Mouse (Mus musculus) c-Kit-positive CD71-positive TER-119-negative erythroid progenitor cells, embryonic 14.5 days (primary cell): ENCODE measurements around the gene Zfp36l2.

Experiments used
- DNase-seq: peaks from one replicate; pipeline ENCODE4 v3.0.0-alpha.2; 2013; ENCODE audit warnings: low read depth

Zfp36l2 gene

GRCm38 (mm10) chr17:84152206-84152975, 35.4 kb downstream of the Zfp36l2 start:
- DNase-seq = no peak

GRCm38 (mm10) chr17:84151306-84151705, 36.4 kb downstream of the Zfp36l2 start:
- DNase-seq = no peak

- DNase-seq = no peak
Measured at GRCm38 (mm10) chr17:84150291-84150690, 37.5 kb downstream of the Zfp36l2 start.

- DNase-seq = no peak
Measured at GRCm38 (mm10) chr17:84149566-84149965, 38.2 kb downstream of the Zfp36l2 start.

GRCm38 (mm10) chr17:84148499-84149484, 39.0 kb downstream of the Zfp36l2 start:
- no peak for DNase-seq

GRCm38 (mm10) chr17:84147183-84148108, 40.3 kb downstream of the Zfp36l2 start:
- peak; percentile 81 for DNase-seq

- no peak for DNase-seq
Measured at GRCm38 (mm10) chr17:84146458-84147182, 41.1 kb downstream of the Zfp36l2 start.

GRCm38 (mm10) chr17:84145826-84146287, 41.9 kb downstream of the Zfp36l2 start:
- DNase-seq = no peak

GRCm38 (mm10) chr17:84144762-84145599, 42.8 kb downstream of the Zfp36l2 start:
- no peak for DNase-seq

GRCm38 (mm10) chr17:84144130-84144529, 43.6 kb downstream of the Zfp36l2 start:
- DNase-seq = no peak

- DNase-seq = no peak
Measured at GRCm38 (mm10) chr17:84143219-84143844, 44.4 kb downstream of the Zfp36l2 start.

- DNase-seq = no peak
Measured at GRCm38 (mm10) chr17:84141691-84142090, 46.1 kb downstream of the Zfp36l2 start.

- DNase-seq = no peak
Measured at GRCm38 (mm10) chr17:84140822-84141507, 46.8 kb downstream of the Zfp36l2 start.

- DNase-seq = no peak
Measured at GRCm38 (mm10) chr17:84137393-84138171, 50.2 kb downstream of the Zfp36l2 start.

GRCm38 (mm10) chr17:84136669-84137392, 50.9 kb downstream of the Zfp36l2 start:
- DNase-seq = no peak

- DNase-seq = no peak
Measured at GRCm38 (mm10) chr17:84136217-84136616, 51.5 kb downstream of the Zfp36l2 start.

- DNase-seq = no peak
Measured at GRCm38 (mm10) chr17:84135243-84135642, 52.5 kb downstream of the Zfp36l2 start.
